Mouse (Mus musculus) thymus, adult 2 months (tissue): Measurements from ENCODE around the gene Hoxa9.

ENCODE experiments used
- CTCF ChIP-seq: fragments of 200-500 bp; IDR thresholded peaks from 2 replicates; pipeline ENCODE4 v1.5.1; 2012; ENCODE audit warnings: mild to moderate bottlenecking, control low read depth, low read length, moderate library complexity, borderline replicate concordance; ENCODE audit not compliant: control insufficient read depth, poor library complexity, insufficient read depth; ENCODE audit errors: extremely low read depth
- POLR2A ChIP-seq: fragments of 200-500 bp; IDR thresholded peaks from 2 replicates; pipeline ENCODE4 v1.6.1; 2012; ENCODE audit warnings: mild to moderate bottlenecking, low read length, control low read depth, moderate library complexity; ENCODE audit not compliant: control insufficient read depth, poor library complexity, insufficient read depth; ENCODE audit errors: extremely low read depth

DNA sequence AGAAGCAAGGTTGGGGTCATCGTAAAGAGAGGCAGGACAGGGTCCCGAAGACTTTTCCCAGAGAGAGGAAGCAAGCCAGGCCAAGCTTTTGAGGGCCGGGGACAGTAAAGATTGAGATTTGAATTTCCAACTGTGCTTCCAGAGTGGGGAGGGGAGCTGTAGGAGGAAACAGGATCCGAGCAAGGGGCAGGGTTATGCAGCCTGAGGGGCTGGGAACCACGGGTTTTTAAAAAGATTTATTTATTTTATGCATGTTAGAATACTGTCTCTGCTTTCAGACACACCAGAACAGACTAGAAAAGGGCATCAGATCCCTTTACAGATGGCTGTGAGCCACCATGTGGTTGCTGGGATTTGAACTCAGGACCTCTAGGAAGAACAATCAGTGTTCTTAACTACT is 46.0 kb upstream of the Hoxa9 start:
- TF ChIP-seq CTCF: no peak
- no peak for TF ChIP-seq POLR2A
